Mouse (Mus musculus): Measurements from ENCODE around the gene Pla2g16. TPM values are rescaled to one million over a fixed set of nuclear protein-coding genes. Genes with fewer than 3 reads are reported as not detected.

Gene Pla2g16
- polyA plus RNA-seq, 1 experiment from 2014 or later, result 14.8 TPM

- WGBS, result 56% methylated on average over 3 of the region's 3 CpGs
- H3K4me3 ChIP-seq (replicated peaks), result no peak overlapping the region
- peaks cover 7% of the 10 kb centered on the region for H3K4me1 ChIP-seq
- H3K9me3 ChIP-seq (replicated peaks), result no peaks in the 10 kb centered on the region
- no peaks in the 10 kb centered on the region for H3K36me3 ChIP-seq
- H3K27me3 ChIP-seq, result no peaks in the 10 kb centered on the region
- ATAC-seq (ENCODE audit: insufficient number of reproducible peaks, low FRiP score, low TSS enrichment, low read depth), result no peak
- H3K27ac ChIP-seq (replicated peaks), result no peak overlapping the region
- H3K4me2 ChIP-seq (replicated peaks), result no peak overlapping the region
- no peak overlapping the region for H3K9ac ChIP-seq
Observed at GRCm38 (mm10) chr19:7566826-7567225, 9.6 kb downstream of the Pla2g16 start.

GRCm38 (mm10) chr19:7568364-7568763 lies 11.1 kb downstream of the Pla2g16 start:
- H3K9ac ChIP-seq, result no peak overlapping the region
- no peaks in the 10 kb centered on the region for H3K27me3 ChIP-seq
- no peak for ATAC-seq (ENCODE audit: insufficient number of reproducible peaks, low FRiP score, low TSS enrichment, low read depth)
- WGBS, result 20% methylated on average over 3 of the region's 3 CpGs
- no peaks in the 10 kb centered on the region for H3K9me3 ChIP-seq (replicated peaks)
- H3K4me3 ChIP-seq (replicated peaks), result no peak overlapping the region
- H3K36me3 ChIP-seq, result no peaks in the 10 kb centered on the region
- peaks cover 7% of the 10 kb centered on the region for H3K4me1 ChIP-seq
- no peak overlapping the region; the same call in 1 of the 2 replicates for H3K27ac ChIP-seq (replicated peaks)
- no peak overlapping the region for H3K4me2 ChIP-seq (replicated peaks)

- H3K4me3 ChIP-seq (replicated peaks), result no peak overlapping the region
- H3K4me2 ChIP-seq (replicated peaks), result no peak overlapping the region
- H3K36me3 ChIP-seq, result no peaks in the 10 kb centered on the region
- no peaks in the 10 kb centered on the region for H3K27me3 ChIP-seq
- WGBS, result 74% methylated on average over 5 of the region's 5 CpGs
- no peak for ATAC-seq (ENCODE audit: insufficient number of reproducible peaks, low FRiP score, low TSS enrichment, low read depth)
- H3K9ac ChIP-seq, result no peak overlapping the region
- H3K9me3 ChIP-seq (replicated peaks), result no peaks in the 10 kb centered on the region
- H3K4me1 ChIP-seq, result peaks cover 7% of the 10 kb centered on the region
- no peak overlapping the region for H3K27ac ChIP-seq (replicated peaks)
Observed at GRCm38 (mm10) chr19:7569650-7570049, 12.4 kb downstream of the Pla2g16 start.

DNA sequence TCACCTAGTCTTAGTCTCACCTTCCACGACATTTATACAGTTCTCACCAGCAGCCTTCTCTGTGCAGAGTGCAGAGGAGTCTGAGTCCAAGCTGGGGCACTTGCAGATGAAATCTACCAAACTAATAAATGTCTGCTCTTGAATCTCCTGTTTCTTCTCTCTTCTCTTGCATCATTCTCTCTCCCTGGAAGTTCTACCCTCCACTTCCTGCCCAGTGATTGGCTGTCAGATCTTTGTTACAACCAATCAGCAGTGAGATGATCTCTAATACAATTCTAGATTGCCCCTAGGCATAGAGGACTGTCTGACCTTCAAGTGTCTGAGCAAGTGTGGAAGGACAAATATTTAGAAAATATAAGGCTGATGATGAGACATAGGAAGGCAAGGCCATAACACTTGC lies 18.9 kb downstream of the Pla2g16 start:
- Histone ChIP-seq H3K36me3 (no peaks in the 10 kb centered on the region), H3K4me3 (replicated peaks) (no peak overlapping the region), H3K27ac (replicated peaks) (no peak overlapping the region), H3K9ac (no peak overlapping the region), H3K4me2 (replicated peaks) (no peak overlapping the region), H3K9me3 (replicated peaks) (no peaks in the 10 kb centered on the region), H3K27me3 (no peaks in the 10 kb centered on the region), H3K4me1 (no peaks in the 10 kb centered on the region)
- 76% methylated on average over 1 of the region's 1 CpGs for WGBS
- no peak for ATAC-seq (ENCODE audit: insufficient number of reproducible peaks, low FRiP score, low TSS enrichment, low read depth)

- Histone ChIP-seq H3K4me2 (replicated peaks) (no peak overlapping the region), H3K27ac (replicated peaks) (no peak overlapping the region), H3K4me1 (no peaks in the 10 kb centered on the region), H3K9ac (no peak overlapping the region), H3K27me3 (no peaks in the 10 kb centered on the region), H3K9me3 (replicated peaks) (no peaks in the 10 kb centered on the region), H3K36me3 (no peaks in the 10 kb centered on the region), H3K4me3 (replicated peaks) (no peak overlapping the region)
- 86% methylated on average over 3 of the region's 3 CpGs for WGBS
- ATAC-seq (ENCODE audit: insufficient number of reproducible peaks, low FRiP score, low TSS enrichment, low read depth), result no peak
Observed at GRCm38 (mm10) chr19:7577710-7578109, 20.5 kb downstream of the Pla2g16 start.

GRCm38 (mm10) chr19:7581042-7581441 lies 23.8 kb downstream of the Pla2g16 start:
- Histone ChIP-seq H3K36me3 (no peaks in the 10 kb centered on the region), H3K4me2 (replicated peaks) (no peak overlapping the region), H3K27me3 (no peaks in the 10 kb centered on the region), H3K4me1 (0 out of 2 replicates have a peak, but pooled peaks cover 3% of the 10 kb centered on the region), H3K9me3 (replicated peaks) (no peaks in the 10 kb centered on the region), H3K27ac (replicated peaks) (no peak overlapping the region), H3K4me3 (replicated peaks) (no peak overlapping the region), H3K9ac (no peak overlapping the region)
- ATAC-seq (ENCODE audit: insufficient number of reproducible peaks, low FRiP score, low TSS enrichment, low read depth), result no peak
- WGBS, result 49% methylated on average over 5 of the region's 5 CpGs

DNA sequence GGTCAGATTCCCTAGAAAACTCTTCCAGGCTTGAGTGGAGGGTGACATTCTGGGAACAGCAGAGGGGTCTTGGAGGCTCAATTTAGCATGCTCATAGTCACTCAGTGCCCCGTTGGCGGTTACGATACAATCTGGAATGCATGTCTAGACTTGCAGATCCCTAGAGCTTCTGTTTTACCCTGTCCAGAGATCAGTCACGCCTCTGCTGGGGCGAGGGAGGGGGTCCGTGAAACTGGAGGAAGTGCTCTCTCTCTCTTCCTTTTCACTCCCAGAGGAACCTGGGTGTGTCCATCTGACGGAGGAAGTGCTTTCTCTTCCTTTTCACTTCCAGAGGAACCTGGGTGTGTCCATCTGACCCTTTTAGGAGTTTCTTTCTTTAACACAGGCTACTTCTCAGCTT lies 25.8 kb downstream of the Pla2g16 start:
- Histone ChIP-seq H3K27ac (replicated peaks) (no peak overlapping the region), H3K9me3 (replicated peaks) (no peaks in the 10 kb centered on the region), H3K9ac (no peak overlapping the region), H3K4me2 (replicated peaks) (no peak overlapping the region), H3K4me3 (replicated peaks) (no peak overlapping the region), H3K36me3 (no peaks in the 10 kb centered on the region), H3K27me3 (no peaks in the 10 kb centered on the region), H3K4me1 (0 out of 2 replicates have a peak, but pooled peaks cover 3% of the 10 kb centered on the region)
- WGBS, result 30% methylated on average over 7 of the region's 7 CpGs
- no peak for ATAC-seq (ENCODE audit: insufficient number of reproducible peaks, low FRiP score, low TSS enrichment, low read depth)

DNA sequence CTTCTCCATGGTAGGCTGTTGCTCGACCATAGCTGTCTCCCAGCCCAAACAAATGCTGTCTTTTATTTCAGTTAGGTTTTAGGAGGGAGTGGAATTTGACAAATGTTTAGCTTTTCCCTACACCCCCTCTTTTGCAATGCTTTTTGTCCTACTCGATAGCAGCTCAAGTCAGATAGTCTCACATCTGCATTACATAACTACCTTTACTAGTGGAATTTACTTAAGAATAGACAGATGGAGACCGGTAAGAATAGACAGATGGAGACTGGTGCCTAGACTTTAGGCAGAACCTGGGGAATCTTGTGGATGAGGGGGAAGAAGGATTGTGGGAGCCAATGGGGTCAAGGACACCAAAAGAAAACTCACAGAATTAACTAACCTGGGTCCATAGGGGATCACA lies 26.3 kb downstream of the Pla2g16 start:
- no peak for ATAC-seq (ENCODE audit: insufficient number of reproducible peaks, low FRiP score, low TSS enrichment, low read depth)
- WGBS, result 47% methylated on average over 3 of the region's 3 CpGs
- H3K9me3 ChIP-seq (replicated peaks), result no peaks in the 10 kb centered on the region

DNA sequence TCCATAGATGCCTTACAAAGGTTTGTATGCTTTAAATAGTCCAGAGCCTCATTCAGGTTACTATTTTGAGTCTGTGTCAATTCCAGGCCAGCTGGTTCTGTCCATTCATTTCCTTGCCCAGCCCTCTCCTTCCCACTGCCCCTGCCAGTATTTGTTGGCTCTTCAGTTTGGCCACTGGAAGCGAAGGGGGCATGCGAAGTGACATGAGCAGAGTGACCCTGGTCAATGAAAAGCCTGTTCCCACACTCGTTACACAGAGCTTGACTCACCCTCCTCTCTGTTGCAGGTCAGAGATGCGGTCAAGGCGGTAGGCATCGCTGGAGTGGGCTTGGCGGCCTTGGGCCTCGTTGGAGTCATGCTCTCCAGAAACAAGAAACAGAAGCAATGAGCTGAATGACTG lies 28.0 kb downstream of the Pla2g16 start:
- WGBS, result 87% methylated on average over 8 of the region's 8 CpGs
- no peak for ATAC-seq (ENCODE audit: insufficient number of reproducible peaks, low FRiP score, low TSS enrichment, low read depth)
- Histone ChIP-seq H3K9me3 (replicated peaks) (no peaks in the 10 kb centered on the region), H3K4me3 (replicated peaks) (no peak overlapping the region), H3K27me3 (no peaks in the 10 kb centered on the region), H3K9ac (no peak overlapping the region), H3K27ac (replicated peaks) (no peak overlapping the region), H3K4me2 (replicated peaks) (no peak overlapping the region), H3K4me1 (0 out of 2 replicates have a peak, but pooled peaks cover 3% of the 10 kb centered on the region), H3K36me3 (no peaks in the 10 kb centered on the region)

More for the DNA sequence above, 26.3 kb downstream of the Pla2g16 start:
- Histone ChIP-seq H3K27me3 (no peaks in the 10 kb centered on the region), H3K4me3 (replicated peaks) (no peak overlapping the region), H3K9ac (no peak overlapping the region), H3K36me3 (no peaks in the 10 kb centered on the region), H3K27ac (replicated peaks) (no peak overlapping the region), H3K4me2 (replicated peaks) (no peak overlapping the region), H3K4me1 (0 out of 2 replicates have a peak, but pooled peaks cover 3% of the 10 kb centered on the region)

GRCm38 (mm10) chr19:7585764-7586163 lies 28.5 kb downstream of the Pla2g16 start:
- WGBS, result 90% methylated on average over 6 of the region's 6 CpGs
- Histone ChIP-seq H3K27me3 (no peaks in the 10 kb centered on the region), H3K4me1 (0 out of 2 replicates have a peak, but pooled peaks cover 3% of the 10 kb centered on the region), H3K9me3 (replicated peaks) (no peaks in the 10 kb centered on the region), H3K4me2 (replicated peaks) (no peak overlapping the region), H3K4me3 (replicated peaks) (no peak overlapping the region), H3K36me3 (no peaks in the 10 kb centered on the region), H3K27ac (replicated peaks) (no peak overlapping the region), H3K9ac (no peak overlapping the region)
- ATAC-seq (ENCODE audit: insufficient number of reproducible peaks, low FRiP score, low TSS enrichment, low read depth), result no peak

DNA sequence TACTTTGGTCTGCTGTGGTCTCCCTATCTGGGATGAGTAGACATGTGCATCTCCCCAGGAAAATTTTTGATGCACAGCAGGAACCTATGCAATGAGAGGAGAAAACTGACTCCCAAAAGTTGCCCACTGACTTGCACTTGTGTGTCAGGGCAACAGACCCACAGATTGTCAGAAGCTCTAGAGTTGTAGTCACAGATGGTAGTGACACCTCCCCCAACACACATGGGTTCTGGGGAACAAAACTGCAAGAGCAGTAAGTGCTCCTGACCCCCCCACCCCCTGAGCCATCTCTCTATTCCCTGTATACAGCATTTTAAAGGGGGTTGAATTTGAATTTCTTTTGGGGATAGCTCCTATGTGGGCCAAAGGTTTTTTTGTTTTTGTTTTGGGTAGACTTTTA lies 33.5 kb downstream of the Pla2g16 start:
- H3K4me2 ChIP-seq (replicated peaks), result no peak overlapping the region
- H3K4me1 ChIP-seq, result no peaks in the 10 kb centered on the region
- no peak overlapping the region for H3K9ac ChIP-seq
- no peaks in the 10 kb centered on the region for H3K9me3 ChIP-seq (replicated peaks)
- H3K27me3 ChIP-seq, result no peaks in the 10 kb centered on the region
- ATAC-seq (ENCODE audit: insufficient number of reproducible peaks, low FRiP score, low TSS enrichment, low read depth), result no peak
- no peak overlapping the region for H3K27ac ChIP-seq (replicated peaks)
- H3K4me3 ChIP-seq (replicated peaks), result no peak overlapping the region
- H3K36me3 ChIP-seq, result no peaks in the 10 kb centered on the region

- no peaks in the 10 kb centered on the region for H3K27me3 ChIP-seq
- WGBS, result 46% methylated on average over 3 of the region's 3 CpGs
Observed at GRCm38 (mm10) chr19:7592018-7592417, 34.8 kb downstream of the Pla2g16 start.

More at GRCm38 (mm10) chr19:7592018-7592417, 34.8 kb downstream of the Pla2g16 start:
- H3K4me2 ChIP-seq (replicated peaks), result no peak overlapping the region
- H3K4me1 ChIP-seq, result no peaks in the 10 kb centered on the region
- no peak for ATAC-seq (ENCODE audit: insufficient number of reproducible peaks, low FRiP score, low TSS enrichment, low read depth)
- H3K4me3 ChIP-seq (replicated peaks), result no peak overlapping the region
- H3K9ac ChIP-seq, result no peak overlapping the region
- H3K27ac ChIP-seq (replicated peaks), result no peak overlapping the region
- no peaks in the 10 kb centered on the region for H3K9me3 ChIP-seq (replicated peaks)
- H3K36me3 ChIP-seq, result no peaks in the 10 kb centered on the region
